Mouse (Mus musculus) forebrain, embryonic 11.5 days (tissue): ENCODE measurements around the gene Ralb. TPM values are rescaled to one million over a fixed set of nuclear protein-coding genes. Genes with fewer than 3 reads are reported as not detected.

ENCODE experiments used
- ATAC-seq: fragments of 200-750 bp; cut with Nextera tagmentation; replicated peaks from 2 replicates; pipeline ENCODE4 v1.8.0; 2017; ENCODE audit warnings: moderate TSS enrichment; ENCODE audit not compliant: low FRiP score
- DNase-seq: peaks from one replicate; pipeline ENCODE4 v3.0.0-alpha.2; 2017; ENCODE audit warnings: low spot score
- H3K27ac ChIP-seq: fragments of 300-500 bp; sonication (generic); 2 replicates; pipeline ENCODE4 v1.5.1; 2014; ENCODE audit warnings: low read depth, low read length
- H3K27me3 ChIP-seq: fragments of 300-500 bp; sonication (generic); 2 replicates; pipeline ENCODE4 v1.6.1; 2014; ENCODE audit warnings: mild to moderate bottlenecking, low read length, mixed read lengths; ENCODE audit not compliant: control insufficient read depth, insufficient read depth
- H3K36me3 ChIP-seq: fragments of 300-500 bp; sonication (generic); 2 replicates; pipeline ENCODE4 v1.6.1; 2014; ENCODE audit warnings: mild to moderate bottlenecking, low read length, moderate library complexity, mixed read lengths; ENCODE audit not compliant: control insufficient read depth, insufficient read depth
- H3K4me1 ChIP-seq: fragments of 300-500 bp; sonication (generic); replicated peaks from 2 replicates; pipeline ENCODE4 v1.6.1; 2014; ENCODE audit warnings: low read length, mixed read lengths; ENCODE audit not compliant: control insufficient read depth, insufficient read depth
- H3K4me2 ChIP-seq: fragments of 300-500 bp; sonication (generic); 2 replicates; pipeline ENCODE4 v1.6.1; 2014; ENCODE audit warnings: low read depth, mild to moderate bottlenecking, low read length, moderate library complexity, mixed read lengths; ENCODE audit not compliant: severe bottlenecking
- H3K4me3 ChIP-seq: fragments of 300-500 bp; sonication (generic); 2 replicates; pipeline ENCODE4 v1.5.1; 2014; ENCODE audit warnings: low read depth, low read length
- H3K9ac ChIP-seq: fragments of 300-500 bp; sonication (generic); 2 replicates; pipeline ENCODE4 v1.6.1; 2014; ENCODE audit warnings: low read length
- H3K9me3 ChIP-seq: fragments of 300-500 bp; sonication (generic); 2 replicates; pipeline ENCODE4 v1.6.1; 2016; ENCODE audit warnings: low read length, mixed read lengths; ENCODE audit not compliant: control insufficient read depth
- WGBS: fragments of 180-500 bp; shearing (Covaris S2); extraction: QIAGEN DNeasy Blood & Tissue Kit; methylation state at CpG from one replicate; pipeline ENCODE4 v1.1.7; 2014; 5-methylcytosine and 5-hydroxymethylcytosine counted together
- polyA plus RNA-seq: library from polyadenylated mRNA; unstranded; fragments of >200 nt; fragmentation: Nextera tagmentation; extraction: Ambion mirVana; gene quantifications from 2 replicates; pipeline ENCODE4 v1.2.1, GENCODE M21; 2014

Ralb gene
- polyA plus RNA-seq, 1 experiment from 2014 or later: 74.1 TPM

- Histone ChIP-seq H3K4me1 (peaks cover 9% of the 10 kb centered on the region; the same call in 1 of the 2 replicates), H3K27ac (no peak overlapping the region), H3K9ac (peak overlapping the region; percentile 64), H3K27me3 (peaks cover 54% of the 10 kb centered on the region), H3K9me3 (no peaks in the 10 kb centered on the region), H3K4me3 (peak overlapping the region; percentile 54), H3K36me3 (no peaks in the 10 kb centered on the region), H3K4me2 (peak overlapping the region; percentile 96)
- WGBS: under 1% methylated on average over 32 of the region's 32 CpGs
- ATAC-seq: no peak
- peak; percentile 62 for DNase-seq
These were observed 82.1 kb downstream of the Ralb start for GRCm38 (mm10) chr1:119422460-119423015.

GRCm38 (mm10) chr1:119421576-119422421, 82.8 kb downstream of the Ralb start, which contains the start of gene Inhbb:
Gene Inhbb, minus strand, starts transcription at chr1:119422248.
- H3K4me2 ChIP-seq: peak within 1 kb of the TSS; percentile 96
- peak within 1 kb of the TSS; percentile 64 for H3K9ac ChIP-seq
- DNase-seq (peak; percentile 77), ATAC-seq (peak; percentile 46)
- under 1% methylated on average over 66 of the region's 92 CpGs for WGBS
- no peaks in the 10 kb centered on the region for H3K36me3 ChIP-seq
- H3K9me3 ChIP-seq: no peaks in the 10 kb centered on the region
- peaks cover 60% of the 10 kb centered on the region for H3K27me3 ChIP-seq
- peaks cover 9% of the 10 kb centered on the region; the same call in 1 of the 2 replicates for H3K4me1 ChIP-seq
- peak within 1 kb of the TSS; percentile 54 for H3K4me3 ChIP-seq
- H3K27ac ChIP-seq: no peak within 1 kb of the TSS

- peaks cover 9% of the 10 kb centered on the region; the same call in 1 of the 2 replicates for H3K4me1 ChIP-seq
- H3K27ac ChIP-seq: no peak overlapping the region
These were observed 83.5 kb downstream of the Ralb start for GRCm38 (mm10) chr1:119420984-119421575.

More at GRCm38 (mm10) chr1:119420984-119421575, 83.5 kb downstream of the Ralb start:
- Histone ChIP-seq H3K4me2 (peak overlapping the region; percentile 96), H3K9me3 (no peaks in the 10 kb centered on the region), H3K36me3 (no peaks in the 10 kb centered on the region), H3K4me3 (peak overlapping the region; percentile 54), H3K9ac (peak overlapping the region; percentile 64), H3K27me3 (peaks cover 64% of the 10 kb centered on the region)
- peak; percentile 75 for DNase-seq
- ATAC-seq: peak; percentile 51
- WGBS: under 1% methylated on average over 49 of the region's 78 CpGs

Other genes with a start within 250 kb of the Ralb start
- 0.63 and 0.81 TPM in 2 replicates for gene Inhbb, start 82.5 kb downstream of the Ralb start, polyA plus RNA-seq
- gene Tmem185b, start 21.4 kb upstream of the Ralb start, polyA plus RNA-seq: 22.5 and 23.4 TPM in 2 replicates
- gene Epb41l5, start 144.2 kb upstream of the Ralb start, polyA plus RNA-seq: 53.3 and 54.2 TPM in 2 replicates